Mouse (Mus musculus) left cerebral cortex, adult 8-10 months (tissue): Measurements from ENCODE around the gene 2900026A02Rik. TPM values are rescaled to one million over a fixed set of nuclear protein-coding genes. Genes with fewer than 3 reads are reported as not detected.

ENCODE experiments used
- DNase-seq, 2 experiments: peaks; one replicate each; pipeline ENCODE4 v3.0.0; 2022; ENCODE audit warnings: low spot score in 2 of 2
- total RNA-seq, 4 experiments: library from RNA; stranded (reverse); gene quantifications; 2 replicates each; pipeline ENCODE4 v1.2.4; 2022

2900026A02Rik gene
- total RNA-seq, 4 experiments from 2014 or later = 33.9 to 38.7 (median 35.5) TPM

DNA sequence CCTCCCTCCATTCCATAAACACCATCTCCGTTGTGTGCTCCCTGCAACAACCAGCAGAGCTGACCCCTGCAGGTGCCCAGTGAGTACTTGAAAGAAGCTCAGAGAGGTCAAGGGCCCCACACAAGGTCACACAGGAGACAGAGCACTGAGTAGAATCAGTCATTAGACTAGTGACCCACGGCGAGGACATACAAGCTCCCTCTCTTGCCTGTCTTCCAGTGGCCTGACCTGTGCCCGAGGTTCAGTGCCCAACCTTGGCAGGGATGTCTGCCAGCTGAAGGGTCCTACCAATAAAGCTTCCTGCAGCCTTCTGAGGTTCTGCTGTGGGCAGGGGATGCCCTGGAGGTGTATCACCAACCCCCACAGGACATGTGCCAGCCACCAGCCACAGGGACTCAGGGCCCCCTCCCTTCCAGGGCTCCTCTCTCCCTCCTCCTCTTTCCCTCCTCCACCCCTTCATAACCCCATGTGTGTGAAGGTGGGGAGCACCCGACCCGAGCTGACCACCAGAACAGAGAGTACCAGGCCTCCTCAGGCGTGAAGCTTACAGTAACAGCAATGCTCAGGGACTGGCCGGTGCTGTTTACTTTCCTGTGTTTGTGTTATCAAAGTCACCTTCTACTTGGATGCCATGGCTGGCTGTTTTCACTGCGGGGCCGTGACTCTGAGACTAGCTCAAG, 8.7 kb downstream of the 2900026A02Rik start:
- no peak for DNase-seq

DNA sequence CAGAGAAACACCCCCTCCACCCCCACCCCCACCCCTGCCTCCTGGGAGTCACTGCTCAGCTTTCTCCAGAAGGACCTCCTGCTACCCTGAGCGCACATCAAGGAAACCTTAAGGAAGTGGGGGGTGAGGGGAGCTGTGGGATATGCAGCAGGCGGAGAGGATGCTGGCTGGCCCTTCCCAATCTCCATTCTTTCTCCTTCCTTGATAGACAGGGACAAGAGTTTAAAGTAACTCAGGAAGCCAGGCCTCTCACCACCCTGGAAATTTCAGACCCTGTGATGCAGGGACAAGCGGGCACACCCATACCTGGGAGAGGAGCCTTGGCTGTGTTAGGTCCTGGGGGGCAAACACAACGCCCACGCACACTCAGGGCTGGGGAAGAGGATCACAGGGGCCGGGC, 10.7 kb downstream of the 2900026A02Rik start:
- DNase-seq = no peak

- DNase-seq = no peak
Measured at GRCm38 (mm10) chr5:113209898-113210297, 11.1 kb downstream of the 2900026A02Rik start.

DNA sequence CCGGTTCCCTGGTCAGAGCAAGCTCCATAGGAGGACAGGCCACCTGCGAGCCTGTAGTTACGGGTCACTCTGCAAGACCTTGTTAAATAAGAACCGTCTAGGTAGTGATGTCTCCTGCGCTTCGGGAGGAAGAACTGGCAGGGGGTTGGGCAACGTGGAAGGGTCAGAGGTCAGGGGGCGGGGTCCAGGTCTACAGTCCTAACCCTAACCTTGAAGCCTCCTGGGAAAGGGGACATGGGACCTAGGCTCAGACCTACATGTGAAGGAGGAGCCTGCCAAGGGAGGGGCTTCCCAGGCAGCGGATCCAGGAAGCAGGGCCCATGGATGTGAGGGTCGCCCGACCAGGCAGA, 11.7 kb downstream of the 2900026A02Rik start:
- no peak for DNase-seq

DNA sequence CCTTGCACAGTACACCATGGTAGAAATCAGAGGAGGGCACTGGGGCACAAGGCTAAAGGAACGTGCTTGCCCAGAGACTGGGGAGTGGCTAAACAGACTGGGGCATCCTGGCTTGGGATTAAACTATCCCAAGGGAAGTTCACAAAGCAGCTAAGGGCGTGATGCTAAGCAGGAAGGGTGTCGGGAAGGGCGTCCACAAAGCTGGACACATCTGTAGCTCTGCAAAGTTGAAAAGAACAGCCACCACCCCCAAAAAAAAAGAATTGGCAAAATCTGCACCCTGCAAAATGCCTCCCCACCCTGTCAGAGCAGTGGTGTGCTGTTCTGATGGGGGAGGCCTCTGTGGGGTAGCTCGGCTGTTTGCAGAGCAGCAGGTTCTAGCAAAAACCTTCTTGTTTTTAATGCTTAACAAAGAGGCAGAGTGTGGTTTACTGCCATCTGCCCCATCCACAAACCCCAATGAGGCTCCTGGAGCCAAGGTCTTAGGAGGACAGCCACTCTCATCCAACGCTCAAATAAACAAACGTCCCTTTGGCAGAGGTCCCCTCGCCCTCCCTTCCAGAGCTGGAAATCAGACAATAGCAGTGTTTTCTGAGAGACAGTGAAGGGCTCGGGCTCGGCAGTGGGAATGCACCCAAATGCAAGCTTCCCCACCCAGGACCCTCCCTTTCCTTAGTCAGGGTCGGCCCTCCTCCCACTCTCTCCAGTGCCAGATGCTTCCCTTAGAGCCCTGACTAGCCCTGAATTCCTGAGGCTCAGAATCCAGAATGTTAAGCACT, 12.2 kb downstream of the 2900026A02Rik start:
- no peak for DNase-seq

GRCm38 (mm10) chr5:113208048-113208447, 13.0 kb downstream of the 2900026A02Rik start:
- DNase-seq = no peak

- no peak for DNase-seq
Measured at GRCm38 (mm10) chr5:113206670-113207352, 14.2 kb downstream of the 2900026A02Rik start.

GRCm38 (mm10) chr5:113204193-113204592, 16.8 kb downstream of the 2900026A02Rik start:
- DNase-seq = no peak

GRCm38 (mm10) chr5:113199772-113200134, 21.3 kb downstream of the 2900026A02Rik start:
- no peak for DNase-seq

DNA sequence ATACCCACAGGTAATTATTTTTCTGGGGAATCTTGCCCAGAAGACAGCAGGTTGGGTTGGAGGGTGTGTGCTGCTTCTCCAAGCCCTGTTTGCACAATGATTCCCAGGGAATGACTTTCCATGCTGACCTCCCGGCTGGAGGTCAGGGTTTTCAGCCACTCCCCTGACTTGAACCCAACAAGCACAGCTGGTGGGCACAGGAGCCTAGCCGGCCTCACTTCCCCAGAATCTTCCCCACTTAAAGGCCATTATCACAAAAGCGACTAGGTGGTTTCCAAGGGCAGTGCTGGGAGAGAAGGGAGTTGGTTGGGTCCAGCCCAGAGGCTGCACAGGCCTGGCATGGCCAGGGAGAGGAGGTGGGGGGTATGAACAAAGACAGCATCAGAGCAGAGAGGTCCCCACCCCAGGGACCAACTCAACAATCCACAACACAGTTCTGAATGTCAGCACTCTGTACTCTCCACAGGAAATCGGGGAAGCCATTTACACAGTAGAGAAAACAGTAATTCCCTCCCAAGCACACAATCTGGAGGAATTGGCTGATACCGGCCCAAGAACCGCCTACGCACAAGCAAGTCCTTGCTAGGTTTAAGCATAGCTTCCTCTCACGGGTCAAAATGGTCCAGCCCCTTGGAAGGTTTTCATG, 21.8 kb downstream of the 2900026A02Rik start:
- no peak for DNase-seq

GRCm38 (mm10) chr5:113196916-113197794, 23.9 kb downstream of the 2900026A02Rik start:
- no peak for DNase-seq

DNA sequence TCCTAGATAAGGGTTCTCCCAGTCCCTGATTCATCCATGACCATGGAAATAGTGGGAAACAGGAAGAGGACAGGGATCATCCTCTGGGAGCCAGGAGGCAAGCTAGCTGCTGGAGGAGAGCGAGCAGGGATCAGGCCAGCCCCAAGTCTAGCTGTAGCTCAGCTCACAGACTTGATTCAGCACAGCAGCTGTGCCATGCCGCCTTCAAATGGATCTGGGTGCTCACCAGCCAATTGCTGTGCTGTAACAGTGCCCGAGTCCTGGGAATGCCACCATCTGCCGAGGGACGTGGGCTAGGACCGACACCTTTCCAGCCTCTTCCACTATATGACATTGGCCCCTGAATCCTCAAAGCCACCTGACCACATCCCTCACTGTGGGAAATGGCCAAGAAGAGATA, 25.1 kb downstream of the 2900026A02Rik start:
- DNase-seq = peak in 1 of 2 experiments; percentile 62

DNA sequence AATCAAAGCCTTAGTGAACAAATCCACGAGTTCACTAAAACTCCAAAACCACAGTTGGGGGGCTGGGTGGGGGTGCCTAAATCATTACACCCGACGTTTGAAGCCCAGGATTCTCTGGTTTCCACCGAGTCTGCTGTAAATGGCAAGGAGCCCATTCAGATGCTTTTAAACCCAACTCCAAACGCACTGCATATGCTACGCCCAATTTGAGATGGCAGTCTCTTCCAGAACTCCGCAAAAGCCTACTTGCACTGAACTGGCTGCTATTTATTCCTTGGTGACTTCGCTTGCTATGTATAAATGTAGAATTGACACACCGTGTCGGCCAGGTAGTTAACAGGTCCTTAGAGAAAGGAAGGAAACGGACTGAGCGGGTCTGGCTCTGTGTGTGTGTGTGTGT, 25.6 kb downstream of the 2900026A02Rik start:
- no peak for DNase-seq

DNA sequence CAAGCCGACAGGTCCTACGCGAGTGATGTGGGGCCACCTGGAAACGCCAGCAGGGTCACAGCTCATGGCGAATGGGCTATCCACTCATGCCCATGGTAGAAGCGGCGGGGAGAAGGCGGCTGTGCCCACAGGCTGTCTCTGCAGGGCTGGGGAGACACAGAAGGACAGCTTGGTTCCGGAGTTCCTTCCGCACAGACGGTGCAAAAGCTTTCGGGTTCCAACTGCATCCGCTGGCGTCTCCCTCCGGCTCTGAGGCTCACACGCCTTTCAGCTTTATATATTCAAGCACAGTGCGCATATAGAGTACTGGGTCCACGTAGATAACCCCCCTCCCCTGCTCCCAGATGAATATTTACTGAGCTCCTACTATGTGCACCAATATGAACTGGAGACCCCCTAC, 27.3 kb downstream of the 2900026A02Rik start:
- no peak for DNase-seq

DNA sequence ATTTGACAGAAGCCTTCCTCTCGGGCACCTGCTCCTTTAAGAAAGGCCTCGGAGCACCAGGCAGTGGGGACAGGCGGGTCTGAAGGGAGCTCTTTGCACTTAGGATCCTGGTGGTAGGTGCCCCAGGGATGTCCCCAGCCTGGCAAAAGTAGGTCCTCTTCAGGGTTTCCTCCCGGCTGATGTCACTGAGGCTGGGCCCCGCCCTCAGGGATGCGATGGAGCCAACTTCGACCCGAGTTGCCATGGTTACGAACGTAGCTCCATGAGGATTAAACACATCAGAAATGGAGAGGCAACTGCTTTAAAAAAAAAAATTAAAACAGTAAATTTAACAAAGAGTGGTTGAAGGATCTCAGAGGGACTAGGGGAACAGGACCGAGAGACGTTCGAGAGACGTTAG, 29.1 kb downstream of the 2900026A02Rik start:
- no peak for DNase-seq

DNA sequence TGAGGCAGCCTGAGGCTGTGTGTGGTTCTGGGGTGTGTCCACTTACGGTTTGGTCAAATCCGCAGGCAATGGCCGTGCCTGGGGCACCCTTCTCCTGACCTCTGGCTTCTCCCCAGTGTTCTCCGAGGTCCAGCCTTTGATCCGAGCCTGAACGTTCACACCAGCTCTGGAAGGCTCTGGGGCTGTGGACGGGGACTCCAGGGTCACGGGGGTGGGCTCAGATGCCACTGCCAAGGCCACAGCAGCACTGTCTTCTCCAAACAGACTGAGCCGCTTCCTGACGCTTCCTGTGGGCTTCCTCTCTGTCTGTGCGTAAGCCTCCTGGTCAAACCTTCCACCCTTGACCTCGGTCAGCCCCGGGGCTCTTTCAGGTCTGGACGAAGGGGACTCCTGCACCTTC, 30.5 kb downstream of the 2900026A02Rik start:
- DNase-seq = no peak

DNA sequence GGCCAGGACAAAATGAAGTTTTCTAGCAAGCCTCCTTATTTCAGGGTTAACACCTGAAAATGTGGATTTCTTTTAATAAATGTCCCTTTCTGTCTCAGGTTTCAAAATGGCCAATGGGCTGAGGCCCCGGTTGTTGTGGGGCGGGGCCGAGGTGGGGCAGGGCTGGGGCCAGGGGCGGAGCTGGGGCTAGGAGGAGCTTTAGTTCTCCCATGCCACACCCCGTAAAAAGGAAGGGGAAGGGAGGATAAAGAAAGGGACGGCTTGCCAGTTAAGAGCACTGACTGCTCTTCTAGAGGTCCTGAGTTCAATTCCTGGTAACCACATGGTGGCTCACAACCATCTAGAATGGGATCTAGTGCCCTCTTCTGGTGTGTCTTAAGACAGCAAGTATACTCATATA, 39.6 kb downstream of the 2900026A02Rik start:
- no peak for DNase-seq

- no peak for DNase-seq
Measured at GRCm38 (mm10) chr5:113180755-113181154, 40.3 kb downstream of the 2900026A02Rik start.

DNA sequence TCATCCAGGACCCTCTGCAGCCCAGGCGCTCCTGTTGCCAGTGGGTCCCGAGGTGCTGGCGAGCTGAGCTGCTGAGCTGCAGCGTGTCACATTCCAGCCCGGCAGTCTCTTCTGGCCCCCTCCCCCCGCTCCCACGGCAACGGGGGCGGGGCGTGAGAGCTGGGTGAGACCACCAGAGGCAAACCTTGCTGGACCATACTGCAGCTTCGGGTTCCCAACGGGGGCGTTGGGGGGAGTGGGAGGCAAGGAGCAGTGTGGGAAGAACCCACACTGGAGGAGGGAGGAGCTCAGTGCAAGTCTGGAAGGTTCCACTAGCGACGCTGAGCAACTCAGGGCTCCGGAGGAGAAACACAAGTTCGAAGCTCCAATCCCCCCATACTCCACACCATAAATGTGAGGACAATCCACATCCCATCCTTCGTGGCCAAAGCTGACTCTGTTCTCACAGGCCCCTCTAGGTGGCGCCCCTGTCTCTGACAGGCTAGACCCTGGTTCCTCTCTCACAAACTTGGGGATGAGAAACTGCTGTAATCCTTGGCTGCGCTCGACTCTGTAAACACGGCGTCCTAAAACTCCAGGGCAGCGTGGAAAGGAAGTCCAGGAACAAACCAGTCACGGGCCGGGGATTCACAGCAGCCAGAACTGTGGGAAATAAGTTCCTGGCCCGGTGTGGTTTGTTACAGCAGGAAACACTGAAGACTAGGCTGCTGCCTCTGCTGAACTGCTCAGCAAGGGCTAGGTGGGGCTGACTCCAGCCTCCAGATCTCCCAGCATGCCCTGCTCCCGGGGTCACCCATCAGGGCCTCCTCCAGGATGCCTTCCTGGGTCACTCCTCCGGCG, 41.0 kb downstream of the 2900026A02Rik start:
- peak; percentile 74 to 78 for DNase-seq

DNA sequence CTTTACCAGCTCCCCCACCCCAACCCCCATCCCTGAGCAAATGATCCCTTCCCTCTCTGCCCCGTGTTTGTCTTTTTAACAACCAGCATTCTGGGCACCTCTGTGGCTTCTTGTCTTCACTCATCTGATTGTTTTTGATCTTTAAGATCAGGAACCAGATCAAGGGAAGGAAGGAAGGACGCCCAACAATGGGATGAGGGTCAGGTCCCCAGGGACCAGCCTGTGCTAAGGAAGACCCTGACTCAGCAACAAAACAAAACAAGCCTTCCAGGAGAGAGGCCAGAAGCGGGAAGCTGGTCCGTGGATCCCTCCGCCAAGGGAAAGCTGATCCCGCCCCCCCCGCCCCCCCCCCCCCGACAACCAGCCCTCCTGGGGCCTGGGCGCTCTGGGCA, 41.6 kb downstream of the 2900026A02Rik start:
- no peak for DNase-seq
